Mouse (Mus musculus) gonadal fat pad, adult 2 months (tissue): ENCODE measurements around the gene H1fnt. TPM values are rescaled to one million over a fixed set of nuclear protein-coding genes. Genes with fewer than 3 reads are reported as not detected.
A peak's percentile ranks its signal among the peaks of the same experiment; 100 is the strongest.

Experiments used
- DNase-seq: peaks from one replicate; pipeline ENCODE4 v3.0.0-alpha.2; 2012; ENCODE audit warnings: low read depth
- polyA plus RNA-seq: library from polyadenylated mRNA; depleted of rRNA; stranded (reverse); fragments of >200 nt; gene quantifications from 2 replicates; pipeline ENCODE4 v1.2.3, GENCODE M21; 2012; rRNA removed

Gene H1fnt
- 1.6 and 2.5 TPM in 2 replicates for polyA plus RNA-seq

DNA sequence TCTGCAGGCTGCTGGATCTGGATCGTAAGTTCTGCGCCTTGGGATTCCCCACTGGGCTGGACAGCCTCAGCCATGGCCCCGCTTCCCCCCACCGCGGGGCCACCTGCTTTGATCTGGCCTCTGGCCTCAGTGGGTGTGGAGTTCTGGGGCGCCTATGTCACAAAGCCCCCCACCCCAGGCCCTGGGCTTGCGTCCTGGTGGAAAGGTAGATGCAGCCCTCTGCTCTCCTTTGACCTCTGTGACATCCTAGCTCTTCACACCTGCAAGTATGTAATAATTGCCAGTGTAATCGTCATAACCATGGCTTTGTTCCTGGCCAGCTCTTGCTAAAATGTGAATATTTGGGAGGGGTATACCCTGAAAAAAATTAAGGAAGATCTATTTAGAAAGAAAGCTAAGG is at the start of gene H1fnt:
Gene H1fnt, minus strand, starts transcription at position 101 of the 400 bp plus-strand sequence.
- no peak for DNase-seq

DNA sequence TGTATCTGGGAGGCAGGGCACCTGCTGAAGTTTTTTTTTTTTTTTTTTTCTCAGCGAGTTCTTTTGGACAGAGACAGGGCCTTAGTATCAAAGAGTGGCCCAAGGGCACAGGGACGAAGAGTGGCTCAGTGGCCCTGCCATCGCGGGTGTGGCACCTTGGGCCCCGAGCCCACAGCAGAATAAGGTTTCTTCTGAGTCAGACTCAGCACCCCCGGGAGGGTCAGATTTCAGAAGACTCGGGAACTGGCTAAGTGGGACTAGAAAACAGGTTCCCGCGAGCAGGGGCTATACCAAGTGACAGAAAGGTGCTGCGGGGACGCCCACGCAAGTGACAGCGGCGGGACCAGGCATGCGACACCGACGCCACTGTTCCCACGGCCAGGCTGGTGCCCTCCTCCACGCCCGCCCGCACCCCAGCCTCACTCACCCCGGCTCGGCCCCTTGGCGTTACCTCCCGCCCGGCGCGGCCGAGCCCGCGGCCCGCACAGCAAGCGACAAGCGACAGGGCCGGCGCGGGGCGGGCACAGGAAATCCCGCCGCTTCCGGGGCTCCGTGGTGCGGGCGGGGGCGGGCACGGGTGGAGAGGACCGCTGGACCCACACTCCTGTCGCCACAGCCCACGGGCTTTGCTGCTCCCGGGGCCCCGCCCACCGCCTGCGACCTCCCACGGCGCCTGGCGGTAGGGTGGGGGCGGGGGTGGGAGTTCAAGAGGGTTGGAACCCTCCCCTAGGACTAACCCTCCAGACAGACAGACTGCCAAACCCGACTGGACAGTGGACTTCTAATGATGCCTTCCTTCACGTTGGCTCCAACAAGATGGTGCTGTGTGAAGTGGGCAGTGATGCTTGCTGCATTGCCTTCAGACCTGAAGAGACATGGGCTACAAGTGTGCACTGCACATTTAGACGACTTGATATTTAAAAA is 38.8 kb upstream of the H1fnt start, which contains the start of gene Zfp641:
Gene Zfp641, minus strand, starts transcription at position 534 of the 924 bp plus-strand sequence.
- no peak for DNase-seq

DNA sequence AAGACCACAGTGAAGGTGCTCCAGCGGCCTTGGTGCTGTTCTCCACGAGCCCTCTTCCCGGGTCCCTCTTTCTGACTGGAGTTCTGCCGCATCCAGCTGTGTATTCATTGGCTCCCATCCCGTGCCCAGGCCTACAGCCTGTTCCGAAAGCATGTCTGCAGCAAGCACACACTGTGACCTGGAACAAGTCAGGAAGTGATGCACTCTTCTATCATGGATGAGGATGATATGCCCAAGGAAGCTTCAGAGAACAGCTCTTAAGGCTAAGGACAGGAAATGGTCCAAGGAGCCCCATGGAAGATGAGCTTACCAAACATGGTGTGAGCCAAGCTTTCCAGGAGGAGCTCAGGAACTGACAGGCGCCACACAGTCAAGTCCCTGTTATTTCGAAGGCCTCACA is 36.6 kb upstream of the H1fnt start:
- DNase-seq, result no peak

DNA sequence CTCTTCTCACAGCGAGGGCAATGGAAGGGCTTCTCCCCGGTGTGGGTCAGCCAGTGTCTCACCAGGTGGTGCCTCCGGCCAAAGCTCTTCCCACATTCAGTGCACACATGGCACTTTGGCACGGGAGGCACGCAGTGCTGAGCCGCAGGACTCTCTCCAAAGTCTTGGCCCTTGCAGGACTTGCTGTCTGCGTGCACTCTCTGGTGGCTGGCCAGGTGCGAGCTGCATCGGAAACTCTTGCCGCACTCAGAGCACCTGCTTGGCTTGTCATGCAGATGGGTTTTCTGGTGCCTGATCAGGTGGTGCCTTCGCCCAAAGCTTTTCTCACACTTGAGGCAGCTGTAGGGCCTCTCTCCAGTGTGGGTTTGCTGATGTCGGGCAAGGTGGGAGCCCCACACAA is 31.5 kb upstream of the H1fnt start:
- no peak for DNase-seq

DNA sequence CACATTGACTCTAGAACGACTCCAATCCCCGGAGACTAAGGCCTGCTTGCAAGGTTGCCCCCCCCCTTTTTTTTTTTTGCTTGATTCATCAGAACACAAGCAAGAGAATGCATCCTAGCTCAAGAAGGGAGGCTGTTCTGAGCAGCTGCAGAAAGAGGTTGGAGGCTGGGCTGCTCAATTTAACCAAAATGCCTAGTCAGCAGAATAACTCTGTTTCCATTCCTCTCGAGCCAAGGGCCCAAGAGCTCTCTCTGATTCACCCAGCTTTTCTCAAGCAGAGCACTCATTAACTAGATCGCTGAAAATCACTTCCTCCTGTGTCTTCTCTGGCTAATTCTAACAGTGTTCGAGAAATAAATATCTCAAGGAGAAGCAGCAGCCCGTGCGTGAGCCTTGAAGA is 29.3 kb upstream of the H1fnt start:
- no peak for DNase-seq

DNA sequence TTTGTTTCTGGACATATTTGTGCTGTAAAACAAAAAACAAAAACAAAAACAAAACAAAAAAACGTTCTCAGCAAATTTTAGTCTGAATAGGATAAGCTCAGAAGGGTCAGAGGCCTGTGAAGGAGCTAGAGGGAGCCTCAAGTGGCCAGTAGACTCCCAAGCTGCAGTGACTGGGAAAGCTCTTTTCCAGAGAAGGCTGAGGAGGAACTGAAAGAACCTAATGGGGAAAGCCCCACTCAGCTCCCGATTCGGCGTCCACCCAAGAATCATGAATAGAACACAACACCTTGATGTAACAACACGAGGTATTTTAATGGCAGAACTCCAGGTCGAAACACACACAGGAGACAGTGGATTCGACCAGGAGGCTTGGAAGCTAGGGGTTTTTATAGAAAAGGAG is 683 bp upstream of the H1fnt start:
- no peak for DNase-seq

DNA sequence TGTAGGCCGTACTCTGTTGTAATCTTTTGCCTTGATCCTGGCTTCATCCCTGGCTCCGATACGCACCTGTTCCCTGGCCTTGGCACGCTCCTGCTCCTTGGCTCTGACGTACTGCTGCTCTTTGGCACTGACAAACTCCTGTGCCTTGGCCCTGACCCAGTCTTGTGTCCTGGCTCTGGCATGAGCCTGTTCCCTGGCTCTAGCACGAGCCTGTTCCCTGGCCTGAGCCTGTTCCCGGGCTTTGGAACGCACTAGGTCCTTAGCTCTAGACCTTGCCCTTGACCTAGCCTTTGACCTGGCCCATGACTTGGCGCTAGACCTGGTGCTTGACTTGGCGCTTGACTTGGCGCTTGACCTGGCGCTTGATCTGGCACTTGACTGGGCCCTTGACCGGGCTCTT is 822 bp downstream of the H1fnt start:
- DNase-seq, result peak; percentile 62

DNA sequence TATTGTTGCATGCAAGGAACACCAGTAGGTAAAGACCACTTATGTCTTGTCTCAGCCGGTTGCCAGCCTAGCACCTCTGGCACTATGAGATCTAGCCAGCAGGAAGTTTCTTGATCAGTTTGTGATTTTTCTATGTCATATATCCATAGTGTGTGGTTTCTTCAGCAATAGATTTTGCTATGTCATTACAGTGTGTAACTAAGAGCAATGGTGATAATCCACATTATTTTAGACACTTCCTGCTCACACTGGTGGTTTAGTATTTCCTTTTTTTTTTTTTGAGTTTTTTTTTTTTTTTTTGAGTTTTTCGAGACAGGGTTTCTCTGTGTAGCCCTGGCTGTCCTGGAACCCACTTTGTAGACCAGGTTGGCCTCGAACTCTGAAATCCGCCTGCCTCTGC is 21.7 kb downstream of the H1fnt start:
- no peak for DNase-seq

DNA sequence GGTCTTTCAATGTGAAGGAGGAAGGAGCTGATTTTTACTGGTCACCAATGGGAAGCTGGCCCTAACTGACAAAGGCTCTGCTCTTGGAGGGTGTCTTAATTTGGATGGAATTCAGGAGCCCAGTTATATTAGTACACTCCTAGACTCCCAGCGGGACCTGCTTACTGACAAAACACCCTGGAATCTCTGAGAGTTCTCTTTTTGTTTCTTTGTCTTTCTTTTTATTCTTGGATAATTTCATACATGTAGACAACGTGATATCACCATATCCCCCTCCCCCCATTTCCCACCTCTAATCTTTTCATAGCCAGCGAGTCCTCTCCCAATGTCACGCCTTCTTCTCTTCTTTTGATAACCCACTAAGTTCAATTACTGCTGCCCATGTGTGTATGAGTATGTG is 22.7 kb downstream of the H1fnt start, which contains the start of gene Olfr286:
Gene Olfr286, minus strand, starts transcription at position 101 of the 400 bp plus-strand sequence.
- DNase-seq, result no peak

DNA sequence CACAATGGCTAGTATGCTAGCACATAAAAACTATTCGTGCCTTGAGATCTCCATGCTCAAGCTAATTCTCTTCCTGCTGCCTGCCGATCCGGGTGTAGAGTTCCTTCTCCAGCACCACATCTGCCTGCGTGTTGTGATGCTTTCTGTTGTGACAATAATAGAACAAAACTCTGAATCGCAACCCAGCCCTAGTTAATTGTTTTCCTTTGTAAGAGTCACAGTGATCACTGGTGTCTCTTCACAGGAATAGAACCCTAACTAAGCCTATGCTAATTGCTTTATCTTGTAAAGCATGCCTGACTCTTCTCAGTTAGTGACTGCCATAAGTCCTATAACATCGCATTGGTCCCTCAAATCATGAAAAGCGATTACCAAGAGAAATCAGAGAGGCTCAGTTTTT is 31.0 kb downstream of the H1fnt start:
- no peak for DNase-seq

DNA sequence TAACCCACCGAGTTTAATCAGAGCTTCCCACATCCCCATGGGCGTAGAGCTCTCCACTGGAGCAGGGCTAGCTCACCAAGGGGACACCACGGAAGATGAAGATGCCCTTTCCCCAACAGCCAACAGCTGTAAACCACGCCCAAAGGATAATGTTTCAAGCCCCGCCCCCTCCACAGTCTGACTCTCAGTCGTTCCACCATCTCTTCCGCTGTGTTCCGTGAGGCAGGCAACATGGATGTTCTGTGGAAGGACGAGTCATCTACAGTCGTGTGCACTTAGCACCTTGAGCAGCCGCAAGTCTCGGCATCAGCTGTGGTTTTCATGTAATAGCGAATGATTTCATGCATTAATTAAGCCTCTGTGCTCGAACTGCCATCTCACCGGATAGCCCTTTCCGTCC is 31.5 kb downstream of the H1fnt start:
- no peak for DNase-seq

DNA sequence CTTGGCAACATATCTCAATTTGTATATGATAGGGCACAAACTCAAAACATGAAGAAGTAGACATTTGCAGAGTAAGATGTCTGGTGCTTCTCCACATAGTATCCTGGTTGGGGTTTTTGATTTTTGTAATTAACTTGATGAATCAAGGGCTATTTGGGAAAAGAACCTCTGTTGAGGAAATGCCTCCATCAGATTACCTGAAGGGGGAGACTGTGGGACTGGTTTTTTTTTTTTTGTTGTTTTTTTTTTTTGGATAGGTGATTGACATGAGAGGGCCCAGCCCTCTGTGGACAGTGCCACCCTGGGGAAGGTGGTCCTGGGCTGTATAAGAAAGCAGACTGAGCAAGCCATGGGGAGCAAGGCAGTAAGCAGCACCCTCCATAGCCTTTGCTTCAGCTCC is 34.7 kb downstream of the H1fnt start:
- no peak for DNase-seq

DNA sequence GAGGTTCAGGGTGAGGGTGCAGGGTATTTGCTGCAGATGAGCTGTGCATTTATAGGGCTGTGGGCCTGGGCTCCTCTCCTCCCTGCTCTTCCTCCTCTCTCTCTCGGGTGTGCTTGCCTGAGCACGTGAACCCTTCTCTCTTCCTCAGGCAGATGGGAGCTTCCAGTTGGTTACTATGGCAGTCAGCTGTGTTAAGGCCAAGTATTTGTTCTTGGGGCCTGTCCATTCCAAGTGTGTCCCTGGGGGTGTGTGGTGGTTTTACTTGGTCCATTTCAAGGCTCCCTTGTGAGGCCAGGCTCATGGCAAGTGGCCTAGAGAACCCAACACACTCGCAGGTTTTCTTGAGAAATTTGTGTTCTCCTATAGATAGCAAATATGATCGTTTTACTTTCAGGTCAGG is 36.2 kb downstream of the H1fnt start, which contains the start of the genes Gm44579 and Olfr287:
Gene Gm44579, minus strand, starts transcription at position 101 of the 400 bp plus-strand sequence.
Gene Olfr287, minus strand, starts transcription at position 180 of the 400 bp plus-strand sequence.
- DNase-seq, result no peak

DNA sequence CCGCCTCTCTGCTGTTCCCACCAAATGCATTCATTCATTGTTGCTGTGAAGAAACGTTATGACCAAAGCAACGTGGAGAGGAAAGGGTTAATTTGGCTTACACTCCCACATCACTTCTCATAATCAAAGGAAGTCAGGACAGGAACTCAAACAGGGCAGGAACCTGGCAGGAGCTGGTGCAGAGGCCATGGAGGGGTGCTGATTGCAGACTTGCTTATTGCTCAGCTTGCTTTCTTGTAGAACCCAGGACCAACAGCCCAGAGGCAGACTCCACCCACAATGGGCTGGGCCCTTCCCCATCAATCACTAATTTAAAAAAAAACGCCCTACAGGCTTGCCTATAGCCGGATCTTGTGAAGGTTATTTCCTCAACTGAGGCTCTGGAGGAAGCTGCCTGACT is 43.0 kb downstream of the H1fnt start:
- no peak for DNase-seq

DNA sequence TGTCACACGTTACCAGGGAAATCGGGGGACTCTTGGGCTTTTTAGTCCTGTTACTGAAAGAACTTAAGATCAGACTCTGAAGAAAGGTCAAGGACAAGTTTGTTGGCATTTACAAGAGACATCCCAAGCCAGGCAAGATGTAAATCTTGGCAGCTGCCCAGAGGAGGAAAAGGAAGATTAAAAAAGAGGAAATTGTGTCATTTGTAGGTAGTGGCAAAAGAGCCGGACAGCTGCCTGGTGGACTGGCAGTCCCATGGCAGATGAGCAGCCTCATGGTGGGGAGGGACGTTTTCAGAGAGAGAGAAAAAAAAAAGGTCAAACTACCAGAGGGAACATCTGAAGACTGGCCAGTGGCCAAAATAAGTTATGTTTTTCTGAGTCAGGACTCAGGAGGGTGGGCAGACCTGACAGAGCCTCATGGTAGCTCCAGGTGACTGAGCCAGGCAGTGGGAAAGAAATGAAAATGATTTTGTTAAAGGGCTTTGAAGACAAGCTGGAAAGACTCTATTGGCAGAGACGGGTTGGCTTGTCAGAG is 43.7 kb downstream of the H1fnt start:
- DNase-seq, result no peak

DNA sequence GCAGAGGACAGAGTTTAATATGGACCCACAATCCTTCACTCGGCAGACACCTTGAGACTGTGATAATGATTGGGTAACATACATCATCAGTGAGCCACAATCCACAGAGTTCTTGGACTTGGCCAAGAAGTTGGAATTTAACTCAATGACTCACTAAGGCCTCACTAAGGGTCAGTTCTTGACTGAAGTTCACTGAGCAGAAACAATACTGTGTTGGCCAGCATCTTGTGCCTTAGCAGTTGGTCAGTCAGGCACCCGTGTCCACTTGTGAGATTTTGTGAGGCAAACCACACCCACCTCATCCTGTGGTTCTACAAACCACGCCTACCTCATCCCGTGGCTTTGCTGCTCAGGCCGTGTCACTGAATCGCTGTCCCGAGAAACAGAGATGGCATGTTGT is 47.4 kb downstream of the H1fnt start:
- DNase-seq, result no peak

Other genes starting within 250 kb of the H1fnt start
- gene Pfkm, start 164.7 kb downstream of the H1fnt start, polyA plus RNA-seq, result 24.0 and 24.4 TPM in 2 replicates
- 10.8 and 13.5 TPM in 2 replicates for gene Senp1, start 163.5 kb downstream of the H1fnt start, polyA plus RNA-seq
- 39.8 and 46.3 TPM in 2 replicates for gene Asb8, start 91.7 kb downstream of the H1fnt start, polyA plus RNA-seq
- 1.1 and 1.5 TPM in 2 replicates for gene Ccdc184, start 90.1 kb downstream of the H1fnt start, polyA plus RNA-seq
- not detected in 2 replicates for gene Olfr288, start 61.8 kb downstream of the H1fnt start, polyA plus RNA-seq
- gene Gm44579, start 36.3 kb downstream of the H1fnt start, polyA plus RNA-seq, result not detected in 2 replicates
- gene Olfr287, start 36.2 kb downstream of the H1fnt start, polyA plus RNA-seq, result not detected in 2 replicates
- not detected in 2 replicates for gene Olfr286, start 22.8 kb downstream of the H1fnt start, polyA plus RNA-seq
- 2.5 and 2.7 TPM in 2 replicates for gene Zfp641, start 38.9 kb upstream of the H1fnt start, polyA plus RNA-seq
- not detected in 2 replicates for gene Olfr285, start 60.1 kb upstream of the H1fnt start, polyA plus RNA-seq
- gene Olfr284, start 83.7 kb upstream of the H1fnt start, polyA plus RNA-seq, result not detected in 2 replicates
- gene Olfr283, start 123.7 kb upstream of the H1fnt start, polyA plus RNA-seq, result not detected in 2 replicates
- not detected in 2 replicates for gene Olfr282, start 173.9 kb upstream of the H1fnt start, polyA plus RNA-seq
- not detected in 2 replicates for gene Olfr281, start 195.3 kb upstream of the H1fnt start, polyA plus RNA-seq
- gene OR5BS1P, start 212.6 kb upstream of the H1fnt start, polyA plus RNA-seq, result not detected in 2 replicates
- gene Lalba, start 225.4 kb upstream of the H1fnt start, polyA plus RNA-seq, result 0.15 and 0.24 TPM in 2 replicates
- gene Olfr279, start 235.1 kb upstream of the H1fnt start, polyA plus RNA-seq, result not detected in 2 replicates